ENCODE assay signal across 14 mouse cellular contexts in genomic region chr14:119248001-119248607, GRCm38 (mm10).
DNase-seq lines count a peak whose midpoint lies in the region; ATAC-seq lines count a peak whose summit lies in the region.
"Had no signal": no experiment of that assay in that cellular context is flagged by ENCODE, and none has a peak within 500 bp of the region (broad histone marks: within the 10 kb centered on the region; RNA-seq: fewer than 3 reads in every experiment).

No protein-coding gene starts in this region.

- peak; percentile 47; the same call in 1 of the 2 replicates for ATAC-seq in megakaryocyte, adult 5-6 weeks (ENCODE audit: poor library complexity, severe bottlenecking)
- no peak for ATAC-seq in hindbrain, embryonic 14.5 days (ENCODE audit: low FRiP score)

- H3K9me3 ChIP-seq in hindbrain, embryonic 14.5 days (ENCODE audit: control insufficient read depth, low read length) = no peaks in the 10 kb centered on the region
- H3K9me3 ChIP-seq: limb, embryonic 10.5 days; liver, embryonic 15.5 days had no signal

- DNase-seq in layer of hippocampus, adult 18-20 months (ENCODE audit: low spot score in 2 of 2) = peak; percentile 53 to 84
- DNase-seq in layer of hippocampus, adult 9-10 months (ENCODE audit: low spot score) = no peak
- peak; percentile 7 for DNase-seq in ZHBTc4 (ENCODE audit: low read depth, low spot score)
- peak; percentile 47 to 66 for DNase-seq in frontal cortex, postnatal 36 days (ENCODE audit: low spot score in 2 of 2)
- DNase-seq in embryo, embryonic 10.5 days (ENCODE audit: low spot score) = no peak
- no peak for DNase-seq in hindbrain, embryonic 14.5 days (ENCODE audit: low spot score)
- DNase-seq: cerebellum, adult 18-20 months; heart, adult 18-20 months; lung, postnatal 14 days had no signal

- no peaks in the 10 kb centered on the region for H3K4me1 ChIP-seq in hindbrain, embryonic 14.5 days (replicated peaks; ENCODE audit: control insufficient read depth, insufficient read depth, low read length)
- H3K4me1 ChIP-seq: liver, embryonic 15.5 days had no signal

- H3K9ac ChIP-seq in hindbrain, embryonic 14.5 days = no peak overlapping the region
- H3K9ac ChIP-seq: liver, embryonic 15.5 days had no signal

- 85% methylated on average over 16 of the region's 16 CpGs for whole genome bisulfite sequencing in hindbrain, embryonic 14.5 days

- no peak overlapping the region for H3K27ac ChIP-seq in hindbrain, embryonic 14.5 days
- H3K27ac ChIP-seq: limb, embryonic 10.5 days; liver, embryonic 15.5 days had no signal

- no peaks in the 10 kb centered on the region for H3K36me3 ChIP-seq in hindbrain, embryonic 14.5 days (replicated peaks; ENCODE audit: control insufficient read depth, insufficient read depth)
- H3K36me3 ChIP-seq: limb, embryonic 10.5 days; liver, embryonic 15.5 days had no signal

- no peaks in the 10 kb centered on the region for H3K27me3 ChIP-seq in hindbrain, embryonic 14.5 days (ENCODE audit: control insufficient read depth, insufficient read depth, low read length)
- H3K27me3 ChIP-seq: liver, embryonic 15.5 days had no signal

- H3K4me3 ChIP-seq in hindbrain, embryonic 14.5 days (replicated peaks; ENCODE audit: low read length) = no peak overlapping the region
- H3K4me3 ChIP-seq: limb, embryonic 10.5 days; liver, embryonic 15.5 days; myocyte had no signal

- H3K4me2 ChIP-seq in hindbrain, embryonic 14.5 days (replicated peaks) = no peak overlapping the region
- H3K4me2 ChIP-seq: liver, embryonic 15.5 days; midbrain, embryonic 11.5 days had no signal

Comparison
In these comparisons a context has a peak if more than half of its experiments do, and no peak if none do; other contexts are left out.
1. DNase-seq: peak in layer of hippocampus, adult 18-20 months (2 of 2), ZHBTc4 (single experiment) and frontal cortex, postnatal 36 days (2 of 2); none in layer of hippocampus, adult 9-10 months (single experiment), embryo, embryonic 10.5 days (single experiment) and hindbrain, embryonic 14.5 days (single experiment).